Mouse (Mus musculus): ENCODE results near the gene Gm3238. TPM values are rescaled to one million over a fixed set of nuclear protein-coding genes. Genes with fewer than 3 reads are reported as not detected.
"Not testable (repeated sequence)": the region's sequence is repeated elsewhere in the genome, so short reads cannot be mapped to it uniquely, and the experiment has no call there.

Gm3238 gene
- total RNA-seq, 1 experiment from 2014 or later = not detected

GRCm38 (mm10) chr10:77751254-77751653 lies 19.9 kb downstream of the Gm3238 start, which contains the start of gene Gm9736:
Gm9736 (minus strand) TSS chr10:77751354.
- not testable (repeated sequence) for ATAC-seq (replicated peaks; ENCODE audit: low read depth, poor library complexity, severe bottlenecking)

GRCm38 (mm10) chr10:77750686-77751085 lies 20.4 kb downstream of the Gm3238 start:
- ATAC-seq (replicated peaks; ENCODE audit: low read depth, poor library complexity, severe bottlenecking) = not testable (repeated sequence)

GRCm38 (mm10) chr10:77741924-77742688 lies 29.0 kb downstream of the Gm3238 start, which contains the start of gene Gm18596:
Gm18596 (minus strand) TSS chr10:77742638.
- not testable (repeated sequence) for ATAC-seq (replicated peaks; ENCODE audit: low read depth, poor library complexity, severe bottlenecking)

GRCm38 (mm10) chr10:77738929-77739328 lies 32.2 kb downstream of the Gm3238 start:
- ATAC-seq (replicated peaks; ENCODE audit: low read depth, poor library complexity, severe bottlenecking) = no peak

GRCm38 (mm10) chr10:77735928-77736327 lies 35.2 kb downstream of the Gm3238 start:
- ATAC-seq (replicated peaks; ENCODE audit: low read depth, poor library complexity, severe bottlenecking) = no peak

- no peak for ATAC-seq (replicated peaks; ENCODE audit: low read depth, poor library complexity, severe bottlenecking)
Measured at GRCm38 (mm10) chr10:77729241-77729640, 41.9 kb downstream of the Gm3238 start.

- no peak for ATAC-seq (replicated peaks; ENCODE audit: low read depth, poor library complexity, severe bottlenecking)
Measured at GRCm38 (mm10) chr10:77728280-77728679, 42.8 kb downstream of the Gm3238 start.

- no peak for ATAC-seq (replicated peaks; ENCODE audit: low read depth, poor library complexity, severe bottlenecking)
Measured at GRCm38 (mm10) chr10:77726186-77726585, 44.9 kb downstream of the Gm3238 start, which contains the start of gene Gm10100. Gm10100 (plus strand) TSS chr10:77726486.

- no peak for ATAC-seq (replicated peaks; ENCODE audit: low read depth, poor library complexity, severe bottlenecking)
Measured at GRCm38 (mm10) chr10:77724855-77725254, 46.3 kb downstream of the Gm3238 start.

Other genes starting within 250 kb of the Gm3238 start
- gene Itgb2, start 241.1 kb downstream of the Gm3238 start, total RNA-seq (2017) = 12.4 and 18.4 TPM in 2 replicates
- 35.5 and 47.4 TPM in 2 replicates for gene Pttg1ip, start 189.6 kb downstream of the Gm3238 start, total RNA-seq (2017)
- gene Sumo3, start 165.2 kb downstream of the Gm3238 start, total RNA-seq (2017) = 147 and 170 TPM in 2 replicates
- not detected in 2 replicates for gene Gm49325, start 165.1 kb downstream of the Gm3238 start, total RNA-seq (2017)
- 27.0 and 37.2 TPM in 2 replicates for gene Ube2g2, start 149.1 kb downstream of the Gm3238 start, total RNA-seq (2017)
- gene Tspear, start 84.8 kb downstream of the Gm3238 start, total RNA-seq (2017) = 0.87 and 1.2 TPM in 2 replicates
- not detected in 2 replicates for gene Gm19402, start 80.6 kb downstream of the Gm3238 start, total RNA-seq (2017)
- gene Gm9508, start 74.1 kb downstream of the Gm3238 start, total RNA-seq (2017) = not detected in 2 replicates
- gene Gm10272, start 64.7 kb downstream of the Gm3238 start, total RNA-seq (2017) = not detected in 2 replicates
- gene Gm10024, start 59.9 kb downstream of the Gm3238 start, total RNA-seq (2017) = not detected in 2 replicates
- not detected in 2 replicates for gene Gm10142, start 55.5 kb downstream of the Gm3238 start, total RNA-seq (2017)
- not detected in 2 replicates for gene Krtap12-1, start 50.7 kb downstream of the Gm3238 start, total RNA-seq (2017)
- not detected in 2 replicates for gene Gm10100, start 44.8 kb downstream of the Gm3238 start, total RNA-seq (2017)
- gene Gm18596, start 28.7 kb downstream of the Gm3238 start, total RNA-seq (2017) = not detected in 2 replicates
- not detected in 2 replicates for gene Gm9736, start 20.0 kb downstream of the Gm3238 start, total RNA-seq (2017)
- not detected in 2 replicates for gene Gm3233, start 11.6 kb downstream of the Gm3238 start, total RNA-seq (2017)
- gene Gm7138, start 5.6 kb upstream of the Gm3238 start, total RNA-seq (2017) = not detected in 2 replicates
- gene Gm3250, start 11.2 kb upstream of the Gm3238 start, total RNA-seq (2017) = not detected in 2 replicates
- not detected in 2 replicates for gene Gm7137, start 16.9 kb upstream of the Gm3238 start, total RNA-seq (2017)
- not detected in 2 replicates for gene Gm9639, start 23.8 kb upstream of the Gm3238 start, total RNA-seq (2017)
- gene Gm19668, start 27.8 kb upstream of the Gm3238 start, total RNA-seq (2017) = not detected in 2 replicates
- not detected in 2 replicates for gene Gm9507, start 40.5 kb upstream of the Gm3238 start, total RNA-seq (2017)
- not detected in 2 replicates for gene Gm2696, start 43.4 kb upstream of the Gm3238 start, total RNA-seq (2017)
- gene Krtap10-4, start 55.8 kb upstream of the Gm3238 start, total RNA-seq (2017) = not detected in 2 replicates
- not detected in 2 replicates for gene Krtap10-10, start 64.6 kb upstream of the Gm3238 start, total RNA-seq (2017)
- not detected in 2 replicates for gene Gm36176, start 75.5 kb upstream of the Gm3238 start, total RNA-seq (2017)
- gene Gm10318, start 81.5 kb upstream of the Gm3238 start, total RNA-seq (2017) = not detected in 2 replicates
- not detected in 2 replicates for gene Gm3285, start 90.7 kb upstream of the Gm3238 start, total RNA-seq (2017)
- gene Lrrc3, start 131.2 kb upstream of the Gm3238 start, total RNA-seq (2017) = 0.23 TPM in 1 of 2 replicates, not detected in the other
- 1.4 and 4.2 TPM in 2 replicates for gene Trpm2, start 199.2 kb upstream of the Gm3238 start, total RNA-seq (2017)
- 10.5 and 12.6 TPM in 2 replicates for gene 1810043G02Rik, start 207.2 kb upstream of the Gm3238 start, total RNA-seq (2017)
- 42.8 and 43.8 TPM in 2 replicates for gene Pfkl, start 238.8 kb upstream of the Gm3238 start, total RNA-seq (2017)